Mouse (Mus musculus): ENCODE measurements at regions not wholly inside any gene's neighbourhood (a gene's known extent, or its start where the extent isn't known, plus 50 kb on each side); places are given as distances from the start of the nearest gene placed in this dataset.

DNA sequence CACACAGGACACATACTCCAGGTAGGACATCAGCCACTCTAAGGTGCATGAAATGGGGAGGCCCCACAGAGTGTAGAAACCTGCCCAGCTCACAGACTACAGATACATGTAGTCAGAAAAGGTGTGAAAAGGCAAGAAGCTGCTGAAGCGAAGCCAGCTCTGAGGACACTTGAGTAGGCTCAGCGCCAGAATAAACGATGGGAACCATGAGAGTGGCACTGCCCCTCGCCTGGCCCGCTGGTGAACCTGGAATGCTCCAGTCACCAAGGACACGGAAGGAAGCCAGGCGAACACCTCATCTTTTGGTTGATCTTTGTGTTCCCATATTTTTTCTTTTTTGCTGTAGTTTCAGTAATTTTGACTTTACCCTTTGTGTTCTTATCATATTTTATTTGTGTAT is 381.8 kb downstream of the Pmp22 start:
- no peak for TF ChIP-seq CTCF (IDR thresholded peaks at IDR 0.05; ENCODE audit: low read depth, low read length)
- no peak for TF ChIP-seq GATA1 (IDR thresholded peaks at IDR 0.05; ENCODE audit: borderline replicate concordance, low read length)
- no peak for TF ChIP-seq TAL1 (conservative IDR thresholded peaks at IDR 0.05; ENCODE audit: low read depth, low read length)
- no peak for TF ChIP-seq GATA2 (IDR thresholded peaks at IDR 0.05; ENCODE audit: borderline replicate concordance, low read depth, low read length)
- TF ChIP-seq POLR2AphosphoS5 (IDR thresholded peaks at IDR 0.05; ENCODE audit: insufficient replicate concordance, low read depth, low read length) = no peak

All from G1E (cell line).